Mouse (Mus musculus) ES-E14 (cell line): ENCODE results near the gene Ttl. TPM values are rescaled to one million over a fixed set of nuclear protein-coding genes. Genes with fewer than 3 reads are reported as not detected.

Experiments used
- DNase-seq: peaks from one replicate; pipeline ENCODE4 v3.0.0-alpha.2; 2013; ENCODE audit warnings: low read depth, low spot score
- H3K27ac ChIP-seq: 2 replicates; pipeline ENCODE4 v1.5.1; 2012; ENCODE audit warnings: low read depth, mild to moderate bottlenecking, low read length, moderate library complexity, mixed read lengths; ENCODE audit not compliant: poor library complexity, insufficient read depth, severe bottlenecking
- H3K36me3 ChIP-seq: 2 replicates; pipeline ENCODE4 v1.6.1; 2012; ENCODE audit warnings: mild to moderate bottlenecking, low read length, moderate library complexity, mixed read lengths; ENCODE audit not compliant: control insufficient read depth, poor library complexity, insufficient read depth, severe bottlenecking
- H3K4me1 ChIP-seq, 2 experiments: fragments of 150-350 bp in 1 of 2; sonication (generic) in 1 of 2; 2 replicates each; pipeline ENCODE4 v1.6.1; 2012; ENCODE audit warnings: low read length in 2 of 2, mild to moderate bottlenecking in 1 of 2, mixed read lengths in 1 of 2; ENCODE audit not compliant: control insufficient read depth in 2 of 2, insufficient read depth in 2 of 2, poor library complexity in 1 of 2
- H3K4me3 ChIP-seq, 2 experiments: fragments of 150-350 bp in 1 of 2; sonication (generic) in 1 of 2; 2 replicates each; pipeline ENCODE4 v1.5.1; 2012; ENCODE audit warnings: low read length in 2 of 2, low read depth in 1 of 2, mild to moderate bottlenecking in 1 of 2, mixed read lengths in 1 of 2; ENCODE audit not compliant: insufficient read depth in 1 of 2, poor library complexity in 1 of 2, severe bottlenecking in 1 of 2
- H3K9ac ChIP-seq: 2 replicates; pipeline ENCODE4 v1.6.1; 2012; ENCODE audit warnings: low read depth, mild to moderate bottlenecking, low read length, mixed read lengths; ENCODE audit not compliant: poor library complexity, insufficient read depth, severe bottlenecking
- H3K9me3 ChIP-seq: fragments of 150-350 bp; sonication (generic); 2 replicates; pipeline ENCODE4 v1.6.1; 2012; ENCODE audit warnings: low read depth, mild to moderate bottlenecking, low read length; ENCODE audit not compliant: control insufficient read depth, insufficient read depth
- CHD2 ChIP-seq: IDR thresholded peaks from 2 replicates; pipeline ENCODE4 v1.6.1; 2014; ENCODE audit warnings: mild to moderate bottlenecking, low read depth, low read length, inconsistent platforms
- HCFC1 ChIP-seq: IDR thresholded peaks from 2 replicates; pipeline ENCODE4 v1.6.1; 2012; ENCODE audit warnings: low read length, inconsistent platforms, borderline replicate concordance; ENCODE audit not compliant: insufficient read depth
- MAFK ChIP-seq: IDR thresholded peaks from 2 replicates; pipeline ENCODE4 v1.6.1; 2014; ENCODE audit warnings: mild to moderate bottlenecking, low read depth, low read length, inconsistent platforms; ENCODE audit not compliant: insufficient read depth
- ZC3H11A ChIP-seq: IDR thresholded peaks from 2 replicates; pipeline ENCODE4 v1.6.1; 2012; ENCODE audit warnings: low read depth, mild to moderate bottlenecking, inconsistent platforms, low read length, borderline replicate concordance
- ZNF384 ChIP-seq: IDR thresholded peaks from 2 replicates; pipeline ENCODE4 v1.6.1; 2012; ENCODE audit warnings: low read depth, low read length, inconsistent platforms
- in situ Hi-C, 2 experiments: fragments of 600-800 bp; cut with MboI; formaldehyde crosslinking; loops; one replicate each; pipeline ENCODE4 v1.15.1; 2025; ENCODE audit warnings: low sequenced_read_pairs in 2 of 2, inconsistent platforms in 1 of 2; ENCODE audit not compliant: unreplicated experiment in 2 of 2
- total RNA-seq: library from RNA; depleted of rRNA; stranded (reverse); fragments of 300-350 nt; gene quantifications from 2 replicates; pipeline ENCODE4 v1.2.3, GENCODE M21; 2012

Ttl gene
- total RNA-seq, 1 experiment: 12.4 TPM

GRCm38 (mm10) chr2:129112924-129113323, 47.2 kb downstream of the Ttl start:
- Histone ChIP-seq H3K9ac (no peak overlapping the region), H3K4me1 (peaks cover 0 to 3% of the 10 kb centered on the region in 2 experiments; a peak in 2 of 4 replicates), H3K9me3 (no peaks in the 10 kb centered on the region), H3K4me3 (no peak overlapping the region), H3K27ac (no peak overlapping the region), H3K36me3 (peaks cover 70% of the 10 kb centered on the region)
- DNase-seq: no peak
- TF ChIP-seq ZNF384 (no peak), HCFC1 (no peak), CHD2 (no peak), MAFK (no peak), ZC3H11A (no peak)
- in situ Hi-C loops: loop anchor here in 1 of 2 experiments (25.0 kb wide), 2 partner anchors 1301 to 1876 kb away; partner anchors contain the start of genes Ciao1 and Tmem127

DNA sequence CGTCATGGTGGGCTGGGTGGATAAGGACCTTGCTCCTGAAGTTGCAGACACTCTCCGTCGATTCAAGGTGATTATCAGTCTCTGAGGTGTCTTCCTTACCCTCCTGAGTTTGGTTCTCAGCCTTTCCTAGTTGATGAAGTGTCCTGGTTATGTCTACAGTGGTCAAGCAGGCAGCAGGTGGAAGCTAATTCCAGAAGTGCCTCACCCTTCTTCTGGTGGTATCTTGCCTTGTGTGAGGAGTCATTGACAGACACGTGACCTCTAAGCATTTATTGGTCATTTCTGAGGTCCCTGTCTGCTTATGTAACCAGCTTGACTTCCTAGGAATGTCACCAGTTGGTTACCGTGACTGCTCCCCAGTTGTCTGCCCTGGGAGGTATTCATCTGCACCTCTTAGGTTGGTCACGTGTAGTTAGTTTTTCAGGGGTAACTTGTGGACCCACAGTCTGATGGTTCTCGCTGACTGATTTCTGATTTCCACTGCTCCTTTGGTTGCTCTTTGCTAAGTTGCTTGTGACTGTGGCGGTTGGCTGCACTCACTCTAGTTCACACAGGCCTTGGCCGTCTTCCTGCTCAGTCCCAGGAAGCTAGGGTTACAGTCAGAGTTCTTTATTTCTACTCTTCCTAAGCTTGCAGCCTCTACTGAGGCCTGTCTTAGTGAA, 50.1 kb downstream of the Ttl start:
- in situ Hi-C loops: loop anchor here in 1 of 2 experiments (25.0 kb wide), 2 partner anchors 1304 to 1879 kb away; partner anchors contain the start of genes Ciao1 and Tmem127
- H3K36me3 ChIP-seq: peaks cover 74% of the 10 kb centered on the region
- H3K4me1 ChIP-seq: peaks cover 0 to 5% of the 10 kb centered on the region in 2 experiments; a peak in 1 of 4 replicates
- H3K9me3 ChIP-seq: no peaks in the 10 kb centered on the region
- H3K27ac ChIP-seq: no peak overlapping the region
- TF ChIP-seq ZNF384: no peak
- no peak for TF ChIP-seq MAFK
- no peak for TF ChIP-seq CHD2
- TF ChIP-seq ZC3H11A: no peak
- TF ChIP-seq HCFC1: no peak
- no peak overlapping the region for H3K9ac ChIP-seq
- no peak overlapping the region for H3K4me3 ChIP-seq
- DNase-seq: no peak

GRCm38 (mm10) chr2:129116368-129116739, 50.6 kb downstream of the Ttl start:
- TF ChIP-seq HCFC1 (no peak), MAFK (no peak), ZC3H11A (no peak), ZNF384 (no peak), CHD2 (no peak)
- DNase-seq: no peak
- in situ Hi-C loops: loop anchor here in 1 of 2 experiments (25.0 kb wide), 2 partner anchors 1304 to 1879 kb away; partner anchors contain the start of genes Ciao1 and Tmem127
- Histone ChIP-seq H3K27ac (no peak overlapping the region), H3K36me3 (peaks cover 75% of the 10 kb centered on the region), H3K9me3 (no peaks in the 10 kb centered on the region), H3K9ac (no peak overlapping the region), H3K4me1 (peaks cover 0 to 7% of the 10 kb centered on the region in 2 experiments; a peak in 1 of 4 replicates), H3K4me3 (no peak overlapping the region)

GRCm38 (mm10) chr2:129118061-129118460, 52.3 kb downstream of the Ttl start:
- in situ Hi-C loops: loop anchor here in 1 of 2 experiments (25.0 kb wide), 2 partner anchors 1306 to 1881 kb away; partner anchors contain the start of genes Ciao1 and Tmem127
- no peak for DNase-seq
- H3K9ac ChIP-seq: no peak overlapping the region
- no peak overlapping the region for H3K27ac ChIP-seq
- peaks cover 72% of the 10 kb centered on the region for H3K36me3 ChIP-seq
- H3K4me1 ChIP-seq: peaks cover 0 to 7% of the 10 kb centered on the region in 2 experiments; a peak in 1 of 4 replicates
- H3K4me3 ChIP-seq: no peak overlapping the region
- TF ChIP-seq HCFC1 (no peak), ZC3H11A (no peak)
- no peaks in the 10 kb centered on the region for H3K9me3 ChIP-seq
